Mouse (Mus musculus) bone marrow, adult 2 months (tissue): ENCODE measurements around the gene Phldb2.

Source experiments
- CTCF ChIP-seq: fragments of 200-500 bp; IDR thresholded peaks from 2 replicates; pipeline ENCODE4 v1.5.1; 2011; ENCODE audit warnings: low read length, control low read depth; ENCODE audit not compliant: control insufficient read depth, insufficient read depth
- POLR2A ChIP-seq: fragments of 200-500 bp; IDR thresholded peaks from 2 replicates; pipeline ENCODE4 v1.6.1; 2011; ENCODE audit warnings: low read depth, mild to moderate bottlenecking, control low read depth, low read length, borderline replicate concordance; ENCODE audit not compliant: control insufficient read depth

DNA sequence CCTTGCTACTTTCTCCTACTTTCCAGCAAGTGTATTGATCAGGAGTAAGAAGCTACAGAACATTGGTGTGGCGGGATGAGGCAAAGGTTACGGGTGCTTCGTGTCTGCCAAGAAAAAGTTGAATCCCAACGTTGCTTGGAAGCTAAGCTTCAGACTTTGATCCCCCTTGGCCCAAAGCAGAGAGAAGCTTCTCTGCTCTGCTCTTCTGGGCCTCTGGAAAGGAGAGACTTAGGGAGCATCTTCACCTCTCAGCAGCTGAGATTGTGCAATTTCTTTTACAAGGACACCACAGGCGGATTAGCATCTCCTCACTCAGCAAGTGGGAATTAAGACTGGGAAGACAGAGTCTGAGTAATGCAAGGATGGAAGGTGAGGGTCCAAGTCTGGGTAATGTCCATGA is 26.5 kb downstream of the Phldb2 start:
- TF ChIP-seq CTCF (no peak), POLR2A (no peak)
